Mouse (Mus musculus): Measurements from ENCODE around the gene Cachd1.

DNA sequence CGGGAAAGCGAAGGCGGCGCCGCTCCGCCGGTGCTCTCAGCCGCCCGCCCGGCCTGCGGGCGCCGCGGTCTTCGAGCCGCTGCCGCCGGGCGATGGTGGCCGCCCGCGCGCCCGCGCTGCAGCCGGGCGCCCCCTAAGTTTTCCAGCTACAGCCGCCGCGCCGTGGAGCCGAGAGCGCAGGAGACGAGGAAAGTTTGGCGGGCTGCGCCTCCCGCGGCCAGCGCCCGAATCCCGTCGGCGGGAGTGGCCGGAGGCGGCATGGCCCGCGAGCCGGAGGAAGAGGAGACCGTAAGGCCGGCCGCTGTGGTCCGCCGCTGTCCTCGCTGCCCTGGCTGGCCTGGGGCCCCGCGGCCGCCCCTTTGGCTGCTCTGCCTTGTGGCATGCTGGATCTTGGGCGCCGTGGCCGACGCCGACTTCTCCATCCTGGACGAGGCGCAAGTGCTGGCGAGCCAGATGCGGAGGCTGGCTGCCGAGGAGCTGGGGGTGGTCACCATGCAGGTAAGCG lies 448 bp downstream of the Cachd1 start:
- TF ChIP-seq CTCF (IDR thresholded peaks at IDR 0.05; ENCODE audit: low read depth): no peak
- TF ChIP-seq EP300 (IDR thresholded peaks at IDR 0.05; ENCODE audit: low read depth): no peak

All from liver, postnatal 0 days (tissue).